Mouse (Mus musculus) heart, embryonic 14.5 days (tissue): ENCODE measurements around the gene Klf7. TPM values are rescaled to one million over a fixed set of nuclear protein-coding genes. Genes with fewer than 3 reads are reported as not detected.

Experiments used
- ATAC-seq: fragments of 200-750 bp; cut with Nextera tagmentation; 2 replicates; pipeline ENCODE4 v1.8.0; 2017; ENCODE audit warnings: low read depth, moderate TSS enrichment; ENCODE audit not compliant: insufficient number of reproducible peaks, insufficient read depth, low FRiP score
- H3K27ac ChIP-seq, 2 experiments: fragments of 200-500 bp in 1 of 2; fragments of 300-500 bp in 1 of 2; sonication (generic) in 1 of 2; replicated peaks in 1 of 2; 2 replicates each; pipeline ENCODE4 v1.5.1; 2012 to 2014; ENCODE audit warnings: low read depth in 2 of 2, low read length in 2 of 2, control low read depth in 1 of 2, mild to moderate bottlenecking in 1 of 2, mixed read lengths in 1 of 2; ENCODE audit not compliant: control insufficient read depth in 1 of 2, insufficient read depth in 1 of 2
- H3K27me3 ChIP-seq: fragments of 300-500 bp; sonication (generic); 2 replicates; pipeline ENCODE4 v1.6.1; 2014; ENCODE audit warnings: mild to moderate bottlenecking, low read length, control low read depth; ENCODE audit not compliant: control insufficient read depth, insufficient read depth
- H3K36me3 ChIP-seq: fragments of 300-500 bp; sonication (generic); 2 replicates; pipeline ENCODE4 v1.6.1; 2014; ENCODE audit warnings: mild to moderate bottlenecking, control low read depth, low read length, mixed read lengths; ENCODE audit not compliant: control insufficient read depth, insufficient read depth
- H3K4me1 ChIP-seq, 2 experiments: fragments of 200-500 bp in 1 of 2; fragments of 300-500 bp in 1 of 2; sonication (generic) in 1 of 2; 2 replicates each; pipeline ENCODE4 v1.6.1; 2012 to 2014; ENCODE audit warnings: low read length in 2 of 2, control low read depth in 1 of 2, mixed read lengths in 1 of 2; ENCODE audit not compliant: control insufficient read depth in 2 of 2, insufficient read depth in 2 of 2
- H3K4me2 ChIP-seq: fragments of 300-500 bp; sonication (generic); 2 replicates; pipeline ENCODE4 v1.6.1; 2014; ENCODE audit warnings: mild to moderate bottlenecking, low read length
- H3K4me3 ChIP-seq, 2 experiments: fragments of 200-500 bp in 1 of 2; fragments of 300-500 bp in 1 of 2; sonication (generic) in 1 of 2; 2 replicates each; pipeline ENCODE4 v1.5.1; 2012 to 2014; ENCODE audit warnings: low read length in 2 of 2, mild to moderate bottlenecking in 2 of 2, control low read depth in 1 of 2, low read depth in 1 of 2, moderate library complexity in 1 of 2; ENCODE audit not compliant: control insufficient read depth in 1 of 2, insufficient read depth in 1 of 2
- H3K9ac ChIP-seq: fragments of 300-500 bp; sonication (generic); 2 replicates; pipeline ENCODE4 v1.6.1; 2014; ENCODE audit warnings: mild to moderate bottlenecking, low read length
- H3K9me3 ChIP-seq: fragments of 300-500 bp; sonication (generic); 2 replicates; pipeline ENCODE4 v1.6.1; 2016; ENCODE audit warnings: low read length, control low read depth; ENCODE audit not compliant: control insufficient read depth
- WGBS: fragments of 180-500 bp; shearing (Covaris S2); extraction: QIAGEN DNeasy Blood & Tissue Kit; methylation state at CpG from one replicate; pipeline ENCODE4 v1.1.7; 2014; 5-methylcytosine and 5-hydroxymethylcytosine counted together
- polyA plus RNA-seq: library from polyadenylated mRNA; unstranded; fragments of >200 nt; fragmentation: Nextera tagmentation; extraction: Ambion mirVana; gene quantifications from 2 replicates; pipeline ENCODE4 v1.2.1, GENCODE M21; 2014

Gene Klf7
- 13.0 and 15.6 TPM in 2 replicates for polyA plus RNA-seq

DNA sequence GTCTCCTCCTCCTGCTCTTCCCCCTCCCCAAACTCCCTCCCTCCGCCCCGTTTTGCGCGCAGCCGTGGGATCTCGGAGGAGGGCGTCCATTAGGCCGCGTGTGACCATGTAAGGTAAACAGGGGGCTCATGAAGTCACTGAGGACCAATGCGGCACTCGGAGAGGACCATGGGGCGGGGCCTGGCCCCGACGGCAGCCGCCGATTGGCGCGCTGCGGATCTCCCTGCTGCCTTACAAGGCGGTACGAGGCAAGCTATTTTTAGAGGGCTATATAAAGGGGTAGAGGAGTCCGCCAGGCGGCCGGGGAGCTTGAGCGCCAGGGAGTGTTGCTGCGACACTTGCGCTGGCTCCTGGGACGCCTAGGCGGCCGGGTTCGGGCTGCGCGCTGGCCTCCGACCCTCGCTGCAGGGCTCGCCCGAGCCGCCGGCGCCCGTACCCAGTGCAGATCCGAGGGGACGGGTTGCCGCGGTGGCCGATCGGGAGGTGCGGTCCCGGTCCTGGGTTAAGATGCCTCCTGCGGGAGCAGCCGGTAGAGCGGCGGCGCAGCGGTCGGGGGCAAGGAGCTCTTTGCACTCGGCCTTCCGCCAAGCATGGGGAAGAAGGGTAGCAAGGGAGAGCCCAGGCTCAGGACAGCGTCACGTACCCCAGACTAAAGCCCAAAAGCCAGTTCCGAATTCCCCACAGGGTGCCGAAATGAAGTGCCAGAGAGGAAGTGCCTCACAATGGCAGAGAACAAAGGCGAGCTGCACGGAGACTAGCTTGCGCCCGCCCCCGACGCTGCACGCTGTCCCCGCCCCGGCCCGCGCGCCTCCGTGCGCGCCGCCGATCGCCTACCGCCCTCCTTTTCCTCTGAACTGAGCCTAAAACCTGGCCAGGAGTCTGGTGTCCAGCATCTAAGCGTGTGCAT is at the start of gene Klf7:
Klf7 (minus strand) TSS at position 724 of the 907 bp plus-strand sequence.
- under 1% methylated on average over 82 of the region's 82 CpGs for WGBS

DNA sequence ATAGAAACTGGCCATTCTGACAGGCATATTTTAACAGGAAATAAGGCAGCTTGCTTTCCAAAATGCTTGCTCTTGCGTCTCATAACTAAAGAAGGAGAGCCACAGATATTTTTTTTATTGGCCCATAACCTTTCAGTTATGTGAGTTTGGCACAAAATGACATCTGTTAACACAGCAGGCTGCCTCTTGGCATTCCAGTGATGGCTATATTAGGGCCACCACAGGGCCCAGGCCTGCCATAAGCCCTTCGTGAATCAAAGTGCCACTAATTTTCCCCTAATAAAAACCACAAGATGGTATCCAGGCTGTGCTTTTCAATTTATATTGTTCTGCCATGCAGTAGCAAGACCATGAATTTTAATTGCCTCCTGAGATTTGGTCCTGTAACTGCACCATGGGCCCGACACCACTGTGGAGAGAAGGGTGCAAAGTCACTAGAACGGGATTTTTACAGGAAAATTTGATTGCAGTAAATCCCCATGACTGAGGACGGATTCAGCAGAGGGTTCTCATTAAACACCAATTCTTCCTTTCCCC is 42.5 kb upstream of the Klf7 start:
- no peak overlapping the region for H3K9ac ChIP-seq
- no peak overlapping the region for H3K4me3 ChIP-seq
- no peak overlapping the region for H3K4me2 ChIP-seq
- WGBS, result 71% methylated on average over 5 of the region's 5 CpGs
- ATAC-seq, result no peak
- H3K27ac ChIP-seq, result no peak overlapping the region
- no peaks in the 10 kb centered on the region for H3K36me3 ChIP-seq
- H3K4me1 ChIP-seq, result no peaks in the 10 kb centered on the region
- H3K9me3 ChIP-seq, result no peaks in the 10 kb centered on the region
- H3K27me3 ChIP-seq, result no peaks in the 10 kb centered on the region

More for the DNA sequence above, at the start of gene Klf7:
- H3K9me3 ChIP-seq, result no peaks in the 10 kb centered on the region
- H3K36me3 ChIP-seq, result no peaks in the 10 kb centered on the region
- peak within 1 kb of the TSS; percentile 80 for H3K4me2 ChIP-seq
- peak within 1 kb of the TSS; percentile 100 for H3K9ac ChIP-seq
- peak; percentile 97 for ATAC-seq
- H3K4me3 ChIP-seq, result peak within 1 kb of the TSS; percentile 85 to 97
- peaks cover 8 to 15% of the 10 kb centered on the region in 2 experiments for H3K4me1 ChIP-seq
- no peaks in the 10 kb centered on the region for H3K27me3 ChIP-seq
- H3K27ac ChIP-seq, result peak within 1 kb of the TSS; percentile 100

DNA sequence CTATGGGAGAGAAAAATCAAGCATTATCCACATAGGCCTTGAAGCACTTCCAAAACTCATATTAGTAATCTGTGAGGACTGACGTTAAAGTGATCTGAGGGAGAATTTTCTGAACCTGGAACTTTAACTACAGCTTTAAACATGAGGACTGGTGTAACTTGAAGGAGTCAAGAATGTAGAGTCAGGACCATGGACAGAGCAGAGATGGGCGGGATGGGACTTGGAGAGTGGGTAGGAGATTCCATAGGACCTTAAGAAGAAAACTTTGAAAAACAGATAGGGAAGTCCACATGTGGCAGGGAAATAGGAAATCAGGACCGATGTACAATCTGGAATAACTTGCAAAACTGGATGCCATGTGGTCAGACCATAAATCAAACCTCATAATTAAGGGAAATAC is 36.7 kb upstream of the Klf7 start:
- H3K9me3 ChIP-seq, result no peaks in the 10 kb centered on the region
- ATAC-seq, result no peak
- no peak overlapping the region for H3K4me2 ChIP-seq
- 39% methylated on average over 3 of the region's 3 CpGs for WGBS
- no peak overlapping the region for H3K9ac ChIP-seq
- no peak overlapping the region for H3K4me3 ChIP-seq
- no peaks in the 10 kb centered on the region for H3K36me3 ChIP-seq
- H3K4me1 ChIP-seq, result no peaks in the 10 kb centered on the region
- no peaks in the 10 kb centered on the region for H3K27me3 ChIP-seq
- no peak overlapping the region for H3K27ac ChIP-seq

DNA sequence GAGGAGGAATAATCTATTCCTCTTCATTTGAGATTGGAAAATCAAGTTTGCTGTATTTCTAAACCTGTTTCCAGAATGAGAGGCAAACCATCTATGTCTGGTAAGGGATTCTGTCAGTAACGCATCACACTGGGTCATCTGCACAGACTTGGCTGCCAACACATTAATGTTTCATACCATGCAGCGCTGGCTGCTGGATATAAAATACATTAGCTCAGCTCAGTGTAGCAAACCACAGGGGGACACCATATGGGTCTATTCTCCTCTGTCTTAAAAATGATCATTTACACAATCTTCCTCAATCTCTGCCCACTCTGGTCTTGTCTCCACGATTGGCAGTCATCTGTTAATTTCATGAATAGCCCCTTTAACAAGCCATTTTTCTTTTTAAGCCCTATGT is 27.1 kb upstream of the Klf7 start:
- Histone ChIP-seq H3K9ac (no peak overlapping the region), H3K9me3 (no peaks in the 10 kb centered on the region), H3K4me3 (no peak overlapping the region), H3K27ac (no peak overlapping the region), H3K4me1 (no peaks in the 10 kb centered on the region), H3K4me2 (no peak overlapping the region), H3K27me3 (no peaks in the 10 kb centered on the region), H3K36me3 (no peaks in the 10 kb centered on the region)
- no peak for ATAC-seq
- 90% methylated on average over 3 of the region's 3 CpGs for WGBS

DNA sequence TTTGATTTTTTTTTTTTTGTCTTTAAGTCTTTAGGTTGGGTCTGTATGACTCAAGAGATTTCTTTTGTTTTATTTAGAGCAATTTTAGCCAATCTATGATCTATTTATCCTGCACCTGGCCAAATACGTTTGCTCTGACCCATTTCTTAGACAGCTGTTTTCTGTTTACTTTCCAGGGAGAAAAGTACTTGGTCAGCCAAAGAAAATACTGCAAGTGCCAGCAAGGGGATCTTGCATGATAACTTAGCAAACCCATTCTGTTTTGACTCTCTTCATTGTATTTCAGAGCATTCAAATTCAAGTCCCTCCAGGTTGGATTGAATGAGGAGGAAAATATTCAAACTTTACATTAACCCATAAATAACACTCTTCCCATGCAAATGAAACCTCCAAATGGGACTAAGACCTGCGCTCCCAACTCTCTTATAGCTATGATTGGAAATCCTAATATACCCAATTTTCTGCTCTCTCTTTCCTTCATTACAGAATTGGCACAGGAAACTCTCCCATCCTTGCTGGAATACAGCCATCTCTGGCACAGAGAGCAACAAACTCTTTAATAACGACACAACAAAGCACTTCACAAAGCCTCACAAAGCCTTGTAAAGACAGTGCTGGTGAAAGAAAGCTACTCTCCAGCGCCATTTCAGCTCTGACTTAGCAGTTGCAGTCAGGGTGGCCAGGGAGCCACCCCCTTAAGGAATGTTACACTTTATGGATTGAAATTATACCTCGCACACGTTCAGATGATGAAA is 20.8 kb upstream of the Klf7 start:
- no peaks in the 10 kb centered on the region for H3K4me1 ChIP-seq
- H3K27me3 ChIP-seq, result no peaks in the 10 kb centered on the region
- ATAC-seq, result no peak
- H3K9me3 ChIP-seq, result no peaks in the 10 kb centered on the region
- H3K4me3 ChIP-seq, result no peak overlapping the region
- no peaks in the 10 kb centered on the region for H3K36me3 ChIP-seq
- no peak overlapping the region for H3K9ac ChIP-seq
- H3K27ac ChIP-seq, result no peak overlapping the region
- 57% methylated on average over 6 of the region's 6 CpGs for WGBS
- H3K4me2 ChIP-seq, result no peak overlapping the region

DNA sequence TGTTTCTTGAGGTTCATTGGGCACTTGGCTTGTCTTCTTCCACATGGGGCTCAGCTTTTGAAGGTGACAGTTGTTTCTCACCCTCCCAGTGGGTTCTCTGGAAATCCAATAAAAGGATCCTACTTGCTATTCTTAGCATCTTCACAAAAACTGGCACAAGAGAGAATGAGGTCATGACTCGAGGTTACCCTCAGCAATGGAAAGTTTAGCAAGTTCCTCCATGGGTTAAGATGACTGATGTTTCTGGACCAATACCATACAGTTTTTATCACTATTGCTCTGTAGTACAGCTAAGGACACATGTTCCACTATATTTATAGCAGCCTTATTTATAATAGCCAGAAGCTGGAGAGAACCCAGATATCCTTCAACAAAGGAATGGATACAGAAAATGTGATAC is 12.4 kb upstream of the Klf7 start:
- Histone ChIP-seq H3K4me3 (no peak overlapping the region), H3K9me3 (no peaks in the 10 kb centered on the region), H3K9ac (no peak overlapping the region), H3K36me3 (no peaks in the 10 kb centered on the region), H3K4me2 (no peak overlapping the region), H3K27ac (no peak overlapping the region), H3K4me1 (no peaks in the 10 kb centered on the region), H3K27me3 (no peaks in the 10 kb centered on the region)
- no peak for ATAC-seq
- 54% methylated on average over 1 of the region's 1 CpGs for WGBS

DNA sequence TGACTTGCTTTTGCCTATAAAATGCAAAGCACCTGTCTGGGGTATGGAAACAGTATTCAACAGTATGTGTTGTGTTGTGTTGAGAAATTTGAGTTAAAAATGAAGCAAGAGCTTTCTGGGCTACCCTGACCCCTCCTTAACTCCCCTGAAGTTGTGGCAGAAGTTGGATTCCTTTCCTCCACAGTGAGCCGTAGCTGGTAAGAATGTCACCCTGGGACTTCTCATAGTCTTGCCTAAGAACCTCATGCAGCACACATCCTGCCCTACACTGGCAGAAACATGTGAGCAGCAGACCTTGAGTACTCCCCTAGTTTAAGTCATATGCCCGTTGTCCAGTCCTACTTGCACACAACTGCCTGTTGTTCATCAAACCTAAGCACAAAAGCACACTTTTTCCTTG is 4.7 kb upstream of the Klf7 start:
- ATAC-seq, result no peak
- Histone ChIP-seq H3K4me2 (no peak overlapping the region), H3K27me3 (no peaks in the 10 kb centered on the region), H3K4me3 (no peak overlapping the region), H3K9ac (no peak overlapping the region), H3K4me1 (peaks cover 0 to 3% of the 10 kb centered on the region in 2 experiments; a peak in 1 of 4 replicates), H3K36me3 (no peaks in the 10 kb centered on the region), H3K9me3 (no peaks in the 10 kb centered on the region), H3K27ac (no peak overlapping the region)
- WGBS, result 70% methylated on average over 2 of the region's 2 CpGs
